Mouse (Mus musculus) cerebellum, adult 18-20 months (tissue): ENCODE measurements around the gene 5730596B20Rik.

Source experiments
- DNase-seq, 2 experiments: peaks; one replicate each; pipeline ENCODE4 v3.0.0; 2021

5730596B20Rik gene

DNA sequence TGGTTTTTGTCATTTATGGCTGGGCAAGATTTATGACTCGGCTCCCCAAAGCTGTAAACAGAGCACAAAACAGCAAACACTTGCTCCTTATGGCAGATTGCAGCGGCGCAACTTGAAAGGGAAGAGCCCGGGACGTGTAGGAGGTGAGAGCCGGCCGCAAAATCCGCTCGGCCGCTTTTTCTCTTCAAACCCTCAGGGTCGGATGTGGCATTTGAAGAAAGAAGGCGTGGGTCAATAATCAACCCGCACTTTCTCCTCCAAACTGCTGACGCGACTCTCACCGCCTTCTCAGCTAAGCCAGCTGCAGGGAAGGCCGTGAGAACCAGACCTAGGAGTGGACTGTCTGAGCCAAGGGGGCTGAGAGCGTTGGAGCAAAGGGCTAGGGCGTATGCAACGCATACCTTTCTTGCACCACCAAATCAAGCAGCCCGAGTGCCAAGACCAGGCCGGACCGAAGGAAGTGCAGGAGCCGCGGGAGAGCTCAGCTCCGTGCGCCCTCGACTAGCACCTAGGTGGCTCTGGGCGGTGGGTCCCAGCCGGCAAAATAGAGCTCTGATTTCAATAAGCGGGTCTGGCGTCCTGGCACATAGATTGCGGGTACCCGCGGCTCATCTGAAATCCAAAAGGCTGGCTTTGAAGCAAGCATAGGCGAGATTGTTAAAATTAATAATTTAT, at the start of gene 5730596B20Rik:
Gene 5730596B20Rik (plus strand): TSS at position 438 of the 675 bp plus-strand sequence.
- no peak for DNase-seq

DNA sequence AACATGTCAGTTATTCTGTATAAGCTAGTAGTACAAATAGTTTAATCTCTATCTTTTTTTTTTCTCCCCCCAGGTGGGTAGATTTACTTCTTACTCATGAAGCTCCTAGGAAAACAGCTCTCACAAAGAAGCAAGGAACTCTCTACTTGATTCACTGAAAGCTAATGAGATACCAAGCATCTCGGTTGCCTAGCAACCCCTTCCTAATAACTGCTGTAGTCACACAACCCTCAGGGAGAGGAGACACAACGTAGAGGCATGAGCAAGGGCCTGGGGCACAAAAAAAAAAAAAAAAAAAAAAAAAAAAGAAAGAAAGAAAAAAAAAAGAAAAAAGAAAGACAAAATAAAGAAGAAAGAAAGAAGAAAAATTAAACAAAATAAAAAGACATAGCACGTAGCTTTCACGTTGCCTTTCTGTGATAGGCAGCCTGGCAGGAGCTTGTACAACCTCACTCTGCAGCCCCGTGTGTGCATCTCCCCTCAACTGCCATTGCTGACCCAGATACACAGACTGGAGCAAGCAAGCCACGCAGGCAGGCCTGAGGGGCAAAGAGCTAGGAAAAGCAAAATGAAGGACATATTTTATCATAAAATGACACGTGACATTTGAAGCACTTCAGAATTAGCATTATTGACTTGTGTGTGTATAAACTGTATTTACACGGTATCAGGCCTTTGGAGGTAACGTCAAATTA, 39.3 kb upstream of the 5730596B20Rik start:
- DNase-seq: no peak

DNA sequence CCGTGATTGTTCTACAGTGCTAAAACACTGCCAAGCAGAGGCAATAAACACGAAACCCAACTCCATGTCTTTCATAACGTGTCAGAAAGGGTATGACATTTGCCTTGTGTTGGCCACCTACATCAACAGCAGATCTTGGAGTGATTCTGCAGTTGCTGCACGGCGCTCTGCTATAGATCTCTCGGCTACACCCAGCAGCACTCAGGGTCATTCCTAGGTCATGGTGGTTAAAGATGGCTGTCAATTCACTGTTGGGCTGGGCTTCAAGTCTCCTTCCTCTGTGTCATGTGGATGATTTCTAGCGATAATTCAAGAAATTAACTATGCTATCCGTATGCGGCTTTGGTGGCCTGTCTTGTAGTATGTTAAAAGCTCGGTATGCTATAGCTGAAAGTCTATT, 38.7 kb upstream of the 5730596B20Rik start:
- no peak for DNase-seq

DNA sequence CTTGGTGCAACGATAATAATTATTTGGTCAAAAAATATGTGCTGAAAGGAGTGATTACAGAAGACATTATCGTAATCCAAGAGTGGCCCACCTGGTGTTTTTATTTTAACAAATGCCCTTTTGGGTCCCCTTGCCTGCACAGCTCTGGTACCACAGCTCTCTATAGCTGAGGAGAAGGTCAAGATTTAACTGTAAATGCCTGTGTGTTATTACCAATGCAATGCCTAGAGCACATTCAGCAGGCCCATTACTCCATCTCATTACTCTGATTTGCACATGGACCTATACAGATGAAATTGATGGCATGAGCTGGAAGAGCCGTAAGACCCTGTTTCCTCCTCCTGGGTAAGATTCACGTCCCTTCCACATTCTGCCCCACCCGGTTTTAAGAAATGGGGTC, 38.2 kb upstream of the 5730596B20Rik start:
- DNase-seq: no peak

DNA sequence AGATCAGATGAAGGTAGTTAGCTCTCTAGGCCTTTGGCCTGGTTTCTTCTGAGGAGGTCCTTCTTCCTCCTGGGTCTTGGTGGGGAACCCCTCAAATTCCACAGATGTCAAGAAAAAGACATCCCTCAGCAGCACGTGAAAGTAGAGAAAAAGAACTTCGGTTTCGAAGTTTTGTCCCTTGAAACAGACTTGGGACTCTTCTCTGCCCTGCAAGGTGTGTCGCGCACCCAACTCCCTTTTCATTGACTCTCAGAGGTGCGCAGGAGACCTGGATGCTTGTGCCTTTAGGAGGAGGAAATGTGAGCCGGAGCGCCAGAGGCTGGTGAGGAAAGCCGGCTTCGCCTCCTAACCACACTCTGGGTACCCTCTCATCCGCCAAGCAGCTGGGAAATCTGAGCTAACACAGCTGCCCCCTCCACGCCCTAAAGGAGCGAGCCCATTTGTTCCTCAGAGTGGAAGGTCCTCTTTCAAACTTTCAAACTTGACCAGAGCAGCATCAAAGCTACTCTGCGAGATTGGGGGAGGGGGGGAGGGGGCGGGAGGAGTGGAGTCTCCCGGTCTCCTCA, 26.8 kb upstream of the 5730596B20Rik start:
- DNase-seq: no peak

DNA sequence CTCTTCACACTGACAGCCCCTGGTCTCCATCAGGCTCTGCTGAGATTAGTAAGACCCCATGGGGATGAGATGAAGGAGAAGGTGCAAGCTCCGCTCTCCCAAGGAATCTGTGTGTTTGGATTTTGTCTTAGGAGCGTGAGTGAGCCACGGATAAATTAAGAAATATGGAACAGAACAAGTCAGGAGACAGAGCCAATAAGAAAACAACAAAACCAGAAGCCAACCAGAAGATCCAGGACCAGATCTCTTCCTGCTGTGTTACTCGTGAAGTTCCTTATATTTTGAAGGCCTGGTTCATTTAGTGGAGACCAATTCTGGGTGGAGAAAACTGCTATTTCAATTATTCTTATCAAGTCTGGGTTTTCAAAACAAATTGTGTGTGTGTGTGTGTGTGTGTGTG, 25.7 kb upstream of the 5730596B20Rik start:
- DNase-seq: no peak

DNA sequence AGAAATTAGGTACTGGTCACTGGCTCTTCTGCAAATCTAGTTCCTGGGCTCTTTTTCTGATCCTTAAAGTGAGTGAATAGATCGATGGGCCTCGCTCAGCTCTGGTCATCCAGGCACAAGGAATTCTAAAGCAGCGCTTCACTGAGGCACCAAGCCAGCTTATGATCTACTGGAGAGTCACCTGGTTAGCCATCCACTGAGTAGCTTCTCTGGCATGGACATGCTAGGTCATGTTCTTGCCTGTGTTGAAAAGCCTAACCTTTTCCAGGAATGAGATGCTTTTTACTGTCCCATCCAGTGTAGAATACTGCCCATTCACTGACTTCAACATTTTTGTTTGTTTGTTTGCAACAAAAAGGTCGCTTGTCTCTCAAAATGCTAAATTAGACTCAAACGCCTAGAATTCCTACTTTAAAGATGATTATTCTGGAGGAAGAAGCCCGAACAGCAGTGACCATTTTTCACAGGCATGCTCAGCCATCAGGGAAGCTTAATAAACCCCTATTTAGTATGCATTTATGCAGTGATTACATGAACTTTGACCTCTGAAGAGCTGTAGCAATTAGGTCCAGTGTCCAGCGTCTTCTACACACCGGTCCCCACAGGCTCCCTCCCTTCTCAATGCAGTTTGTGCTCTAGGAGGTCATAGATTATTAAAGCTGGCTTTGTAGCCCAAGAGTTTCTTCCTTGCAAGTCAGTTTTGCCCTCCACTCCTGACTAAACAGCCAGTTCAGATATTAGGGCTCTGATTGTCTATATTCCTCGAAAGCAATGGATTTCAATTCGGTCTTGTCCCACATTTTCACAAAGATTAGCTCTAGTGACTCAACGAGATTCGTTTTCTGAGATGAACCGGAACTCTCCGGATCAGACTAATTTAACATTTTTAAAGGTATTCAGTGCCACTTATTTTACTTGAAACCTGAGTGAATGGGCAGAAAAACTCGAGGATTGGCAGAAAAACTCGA, 24.8 kb upstream of the 5730596B20Rik start:
- no peak for DNase-seq

DNA sequence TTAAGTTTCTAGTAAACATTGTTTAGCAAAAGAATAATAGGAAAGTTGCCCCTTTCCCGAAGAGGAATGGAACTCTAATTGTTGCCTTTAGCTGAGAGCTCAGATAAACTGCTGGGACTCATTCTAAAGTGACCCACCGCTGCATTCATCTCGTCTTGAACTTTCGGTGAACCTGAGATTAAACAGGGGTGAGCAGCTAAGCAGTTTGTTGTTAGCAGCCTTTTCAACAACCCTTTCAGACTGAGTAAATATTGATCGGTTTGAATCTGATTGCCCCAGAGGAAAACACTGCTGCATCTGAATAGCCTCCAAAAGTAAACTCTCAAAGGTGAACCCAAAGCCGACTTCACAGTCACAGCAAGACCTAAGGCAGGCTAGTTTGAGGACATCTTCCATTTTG, 24.0 kb upstream of the 5730596B20Rik start:
- DNase-seq: no peak

DNA sequence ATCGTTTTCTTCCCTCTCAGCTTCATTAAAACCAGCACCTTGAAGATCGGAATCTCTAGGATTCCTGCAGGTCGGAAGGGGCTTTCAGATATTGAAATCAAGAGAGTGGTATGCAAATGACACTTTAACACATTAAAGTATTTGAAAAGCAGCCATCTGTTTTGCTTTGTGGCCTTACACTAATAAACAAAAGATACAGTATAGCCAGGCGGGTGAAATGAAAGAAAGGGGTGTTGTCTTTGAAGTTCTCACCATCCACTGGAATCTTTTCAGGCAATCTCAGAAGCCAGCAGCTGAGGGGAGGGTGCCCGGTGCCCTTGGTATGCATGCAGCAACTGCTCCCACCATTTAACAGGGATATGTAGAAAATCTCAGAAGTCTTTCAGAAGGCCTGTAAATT, 23.3 kb upstream of the 5730596B20Rik start:
- no peak for DNase-seq

DNA sequence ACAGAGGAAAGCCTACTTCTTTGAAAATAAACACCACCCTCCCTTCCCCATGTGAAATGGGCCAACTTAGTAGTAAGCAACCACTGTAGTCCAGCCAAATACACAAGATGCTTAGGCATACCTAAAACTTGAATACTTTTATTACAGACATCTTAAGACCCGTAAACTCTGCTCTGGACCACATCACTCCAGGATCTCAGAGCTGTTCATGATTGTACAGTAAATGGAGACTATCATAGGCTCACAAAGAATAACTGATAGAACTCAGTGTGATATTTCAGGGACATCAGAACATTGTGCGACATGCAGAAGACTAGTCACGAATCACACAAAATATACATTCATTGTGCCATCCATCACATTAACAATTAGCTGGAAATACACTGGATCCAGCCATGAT, 21.8 kb upstream of the 5730596B20Rik start:
- no peak for DNase-seq

DNA sequence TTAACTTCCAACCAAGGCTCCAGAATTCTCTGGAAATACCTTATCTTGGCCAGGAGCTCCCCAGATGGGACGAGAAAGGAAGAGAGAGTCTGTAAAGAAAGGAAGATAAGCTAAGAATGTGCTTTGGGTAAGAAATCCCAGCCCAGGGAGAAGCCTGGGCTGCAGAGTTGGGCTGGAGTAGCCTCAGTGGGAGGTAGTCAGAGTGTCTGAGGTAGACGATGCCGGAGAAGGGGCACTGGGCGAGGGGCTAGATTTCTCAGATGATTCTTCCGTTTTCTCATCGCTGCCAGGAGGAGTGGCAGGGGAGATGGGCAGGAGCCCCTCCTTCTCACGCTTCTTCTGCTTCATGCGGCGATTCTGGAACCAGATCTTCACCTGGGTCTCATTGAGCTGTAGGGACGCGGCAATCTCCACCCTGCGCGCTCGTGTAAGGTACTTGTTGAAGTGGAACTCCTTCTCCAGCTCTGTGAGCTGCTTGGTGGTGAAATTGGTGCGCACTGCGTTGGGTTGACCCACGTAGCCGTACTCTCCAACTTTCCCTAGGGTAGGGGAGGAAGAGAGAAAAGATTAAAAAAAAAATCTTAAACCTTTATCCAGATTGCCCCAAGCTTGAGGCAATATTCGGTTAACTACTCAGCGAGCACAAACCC, 20.6 kb upstream of the 5730596B20Rik start:
- DNase-seq: no peak

DNA sequence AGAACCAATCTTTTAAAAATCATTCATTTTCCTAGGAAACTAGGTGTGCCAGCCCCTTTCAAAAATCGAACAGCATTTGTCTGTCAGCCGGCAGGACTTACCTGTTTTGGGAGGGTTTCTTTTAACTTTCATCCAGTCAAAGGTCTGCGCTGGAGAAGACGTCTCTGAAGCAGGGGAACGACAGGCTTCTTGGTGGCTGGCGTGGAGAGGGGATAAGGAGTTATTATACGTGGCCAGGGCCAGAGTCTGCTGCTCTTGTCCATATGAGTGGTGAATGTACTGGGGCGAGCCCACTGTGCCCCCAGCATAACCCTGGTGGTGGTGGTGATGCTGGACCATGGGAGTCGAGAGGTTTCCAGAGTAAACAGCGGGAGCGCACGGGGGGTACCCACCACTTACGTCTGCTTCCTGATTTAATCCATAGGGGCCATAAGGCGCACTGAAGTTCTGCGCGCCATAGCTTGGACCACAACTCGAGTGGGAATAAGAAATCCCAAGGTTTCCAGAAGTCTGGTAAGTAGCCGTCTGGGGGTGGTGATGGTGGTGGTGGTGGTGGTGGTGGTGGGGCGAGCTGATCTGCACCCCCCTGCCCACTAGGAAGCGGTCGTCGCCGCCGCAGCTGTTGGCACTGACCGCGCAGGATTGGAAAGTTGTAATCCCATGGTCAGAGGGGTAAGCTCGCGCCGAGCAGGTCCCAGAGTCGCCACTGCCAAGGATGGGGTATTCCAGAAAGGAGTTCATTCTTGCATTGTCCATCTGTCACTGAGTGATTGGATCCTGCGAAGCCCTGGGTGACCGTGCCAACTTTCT, 19.6 kb upstream of the 5730596B20Rik start:
- no peak for DNase-seq

DNA sequence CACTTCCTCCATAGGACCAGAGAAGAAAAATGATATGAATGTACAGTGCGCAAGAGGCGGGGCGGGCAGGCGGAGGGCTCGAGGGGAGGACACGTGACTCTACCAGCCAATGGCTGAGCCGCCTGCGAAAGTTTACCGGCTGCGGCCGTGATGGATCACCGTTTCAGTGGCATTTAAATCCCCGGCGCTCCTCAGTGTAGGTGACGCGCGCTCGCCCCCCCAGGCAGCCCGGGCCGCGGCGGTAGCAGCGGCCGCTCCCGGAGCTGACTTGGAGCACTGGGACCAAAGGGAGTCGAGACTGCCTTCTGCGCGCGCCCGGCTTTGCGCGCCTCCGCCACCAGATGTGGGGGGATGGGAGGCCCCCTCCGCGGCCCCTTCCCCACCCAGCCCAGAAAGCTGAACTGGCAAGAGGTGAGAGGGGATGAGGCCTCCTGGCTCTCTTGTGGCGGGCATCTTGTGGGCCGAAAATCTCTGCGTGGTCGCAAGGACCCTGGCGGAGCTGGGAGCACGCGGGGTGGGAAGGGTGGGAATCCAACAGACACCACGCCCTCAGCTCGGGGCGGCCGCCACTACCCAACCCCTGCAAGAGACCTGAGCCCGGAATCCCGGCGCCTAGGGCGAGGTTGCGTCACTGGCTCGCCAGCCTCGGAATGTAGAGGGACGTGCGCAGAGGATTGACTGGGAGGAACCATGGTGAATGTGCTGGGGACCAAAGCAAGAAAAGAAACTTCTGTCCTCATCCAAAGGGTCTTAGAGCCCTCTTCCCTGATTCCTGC, 18.8 kb upstream of the 5730596B20Rik start, which contains the start of gene Hoxa1:
Gene Hoxa1 (minus strand): TSS at position 42 of the 776 bp plus-strand sequence.
- DNase-seq: no peak

DNA sequence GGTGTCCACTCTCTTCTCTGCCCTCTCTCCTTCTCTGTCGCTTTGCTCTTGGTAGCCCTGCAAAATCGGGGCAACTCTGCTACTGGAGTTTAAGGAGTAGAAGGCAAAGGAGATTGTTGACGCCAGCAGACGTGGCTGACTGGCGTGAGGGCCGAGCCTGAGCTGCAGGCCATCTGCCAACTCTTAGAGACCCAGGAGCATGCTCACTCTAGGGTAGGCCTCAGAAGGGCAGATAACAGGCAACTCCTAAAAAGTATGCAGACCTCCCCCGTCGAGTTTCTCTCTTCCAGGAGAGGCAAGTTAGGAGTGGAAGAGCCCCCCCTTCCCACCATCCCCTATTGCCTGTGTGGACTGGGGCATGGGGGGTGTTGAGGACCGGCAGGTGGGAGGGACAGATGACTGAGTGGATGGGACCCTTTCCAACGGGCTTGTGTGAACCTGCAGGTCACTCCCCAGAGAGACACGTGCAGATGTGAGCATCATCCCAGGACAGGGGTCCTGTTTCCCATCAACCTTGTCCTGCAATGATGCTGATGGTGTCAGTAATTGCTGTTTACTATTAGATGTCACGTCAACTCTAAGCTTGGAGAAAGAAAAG, 18.0 kb upstream of the 5730596B20Rik start:
- no peak for DNase-seq

DNA sequence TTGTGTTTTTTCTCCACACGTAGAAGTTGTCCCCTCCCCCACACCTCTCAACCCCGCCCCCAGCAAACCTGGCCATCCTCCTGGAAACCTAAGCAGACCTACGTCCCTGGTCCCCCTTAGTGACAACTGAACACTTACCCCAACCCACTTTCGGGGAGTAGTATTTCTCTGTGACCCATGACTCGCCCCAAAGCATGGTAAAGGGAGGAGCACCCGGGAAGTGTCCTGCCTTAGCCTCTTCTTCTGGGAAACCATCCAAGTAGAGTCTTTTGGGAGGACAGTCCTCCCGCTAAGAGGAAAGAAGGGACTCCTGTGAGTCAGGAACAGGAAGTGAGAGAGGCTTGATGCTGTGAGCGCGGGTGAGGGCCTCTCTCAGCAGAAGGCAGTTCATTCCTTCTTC, 17.3 kb upstream of the 5730596B20Rik start:
- no peak for DNase-seq

DNA sequence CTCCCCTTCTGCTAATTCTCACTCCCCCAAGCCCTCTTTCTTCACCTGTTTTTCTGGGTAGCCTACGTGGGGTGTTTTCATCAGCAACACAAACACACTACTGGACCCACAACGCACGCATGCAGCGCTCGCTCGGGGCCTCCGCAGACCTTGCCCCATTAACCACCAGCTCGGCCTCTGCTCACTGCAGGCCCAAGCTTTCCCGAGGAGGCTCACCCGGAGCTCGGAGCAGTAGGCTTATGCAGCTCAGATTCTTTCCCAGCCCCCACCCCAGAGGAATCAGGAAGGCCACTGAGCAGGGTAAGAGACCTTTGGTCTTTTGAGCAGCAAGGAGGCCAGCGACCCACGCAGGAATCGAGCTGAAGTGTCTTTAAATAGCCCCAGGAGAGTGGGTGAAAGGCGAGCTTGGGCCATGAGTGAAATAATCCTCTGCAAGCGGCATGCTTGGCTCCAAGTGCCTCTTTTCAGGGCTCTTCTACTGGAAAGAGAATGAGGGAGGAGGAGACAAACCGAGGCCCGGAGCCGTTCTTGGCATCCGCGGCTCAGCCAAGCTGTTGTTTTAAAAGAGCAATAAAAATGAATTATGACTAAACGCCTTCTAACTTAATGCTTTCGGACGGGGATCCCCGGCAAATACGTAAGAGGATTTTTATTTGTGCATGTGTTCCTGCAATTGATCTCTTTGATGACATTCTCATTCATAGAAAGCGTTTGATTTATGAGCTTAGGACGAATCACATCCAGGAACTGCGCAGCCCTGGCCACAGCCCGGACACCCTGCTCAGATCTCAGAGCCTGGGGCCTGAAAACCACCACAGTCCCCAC, 16.6 kb upstream of the 5730596B20Rik start:
- no peak for DNase-seq

DNA sequence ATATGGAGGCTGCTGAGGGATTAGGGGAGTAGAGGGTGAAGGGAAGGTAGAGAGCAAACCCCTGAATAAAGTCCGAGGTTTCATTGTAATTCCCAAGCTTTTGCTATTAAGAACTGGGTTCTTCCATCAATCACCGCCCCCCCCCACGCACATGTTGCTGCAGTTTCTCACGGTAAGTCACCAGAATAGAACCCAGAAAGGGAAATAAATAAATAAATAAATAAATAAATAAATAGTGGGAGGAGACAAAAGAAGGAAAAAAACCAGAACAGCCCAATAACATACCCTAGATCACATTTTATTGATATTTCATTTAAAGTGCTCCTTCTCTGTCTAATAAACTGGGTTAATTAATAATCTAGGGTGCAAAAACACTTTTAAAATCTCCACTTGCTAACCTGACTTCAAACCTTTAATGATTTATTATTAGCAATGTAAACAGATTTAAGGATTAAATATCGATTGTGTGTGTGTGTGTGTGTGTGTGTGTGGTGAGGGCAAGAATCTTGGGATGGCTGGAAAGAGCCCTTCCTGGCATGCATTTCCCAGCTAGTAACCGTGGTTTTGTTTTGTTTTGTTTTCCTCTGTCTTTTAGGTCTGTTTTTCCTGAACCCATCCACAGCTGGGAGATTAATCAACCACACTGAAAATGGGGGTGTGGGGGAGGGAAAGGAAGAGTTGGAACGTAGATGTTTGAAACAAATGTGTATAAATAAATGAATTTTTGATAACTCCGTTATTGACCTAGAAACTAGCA, 15.8 kb upstream of the 5730596B20Rik start:
- no peak for DNase-seq

DNA sequence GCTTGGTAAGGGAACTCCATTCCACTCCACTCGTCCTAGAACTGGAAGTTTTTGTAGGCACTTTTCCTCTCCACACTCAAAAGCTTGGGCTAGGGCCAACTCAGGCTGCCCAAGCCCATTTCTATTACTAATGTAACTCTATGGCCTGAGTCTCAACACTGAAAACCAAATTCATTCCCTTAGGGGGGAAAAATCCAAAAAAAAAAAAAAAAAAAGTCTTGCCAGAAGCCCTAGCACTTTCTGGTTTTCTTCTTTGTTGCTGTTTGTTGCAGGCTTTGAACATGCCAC, 15.3 kb upstream of the 5730596B20Rik start:
- DNase-seq: no peak
